Mouse (Mus musculus): ENCODE data around the gene Cadps2. TPM values are rescaled to one million over a fixed set of nuclear protein-coding genes. Genes with fewer than 3 reads are reported as not detected.

The Cadps2 gene
- total RNA-seq, 2 experiments from 2014 or later, result 1.1 to 1.4 TPM

Other genes with a start within 250 kb of the Cadps2 start
- gene Rnf133, start 189.1 kb downstream of the Cadps2 start, total RNA-seq (2021), result under 1 TPM in 1 of 2 experiments, not detected in 1; 0.20 TPM
- gene Rnf148, start 184.3 kb downstream of the Cadps2 start, total RNA-seq (2021), result not detected
- not detected for gene Tas2r118, start 130.6 kb upstream of the Cadps2 start, total RNA-seq (2021)